Mouse (Mus musculus) megakaryocyte, adult 5-6 weeks (primary cell): ENCODE results near the gene Maml2. TPM values are rescaled to one million over a fixed set of nuclear protein-coding genes. Genes with fewer than 3 reads are reported as not detected.

ENCODE experiments used
- ATAC-seq: 2 replicates; pipeline ENCODE4 v1.8.0; 2016; ENCODE audit warnings: mild to moderate bottlenecking, inconsistent platforms; ENCODE audit not compliant: poor library complexity, severe bottlenecking
- total RNA-seq, 2 experiments: library from RNA; stranded (forward) in 1 of 2; stranded (reverse) in 1 of 2; fragments of 153-499, 151-499 nt in 1 of 2; fragments of 221-1000, 200-1000 nt in 1 of 2; gene quantifications; 2 replicates each; pipeline versions ENCODE4 v1.2.3 to v1.2.4; 2015 to 2017

Maml2 gene
- total RNA-seq, 2 experiments from 2014 or later, result 0.62 to 2.0 TPM

GRCm38 (mm10) chr9:13491854-13492620, 194.3 kb downstream of the Maml2 start:
- no peak for ATAC-seq

- peak; percentile 56 for ATAC-seq
Observed at GRCm38 (mm10) chr9:13492807-13493206, 195.1 kb downstream of the Maml2 start.

- ATAC-seq, result no peak
Observed at GRCm38 (mm10) chr9:13493746-13494145, 196.0 kb downstream of the Maml2 start.

- ATAC-seq, result no peak
Observed at GRCm38 (mm10) chr9:13495530-13495929, 197.8 kb downstream of the Maml2 start.

GRCm38 (mm10) chr9:13497016-13497415, 199.3 kb downstream of the Maml2 start:
- no peak for ATAC-seq

- no peak for ATAC-seq
Observed at GRCm38 (mm10) chr9:13497690-13498333, 200.1 kb downstream of the Maml2 start.

GRCm38 (mm10) chr9:13500045-13500444, 202.3 kb downstream of the Maml2 start:
- no peak for ATAC-seq

GRCm38 (mm10) chr9:13505024-13505423, 207.3 kb downstream of the Maml2 start:
- ATAC-seq, result no peak

- ATAC-seq, result no peak
Observed at GRCm38 (mm10) chr9:13506956-13507821, 209.4 kb downstream of the Maml2 start.

GRCm38 (mm10) chr9:13507822-13508188, 210.0 kb downstream of the Maml2 start:
- no peak for ATAC-seq

GRCm38 (mm10) chr9:13509751-13510150, 212.0 kb downstream of the Maml2 start:
- ATAC-seq, result no peak

- ATAC-seq, result no peak
Observed at GRCm38 (mm10) chr9:13510621-13511369, 213.0 kb downstream of the Maml2 start.

- ATAC-seq, result no peak
Observed at GRCm38 (mm10) chr9:13513135-13513534, 215.4 kb downstream of the Maml2 start.

GRCm38 (mm10) chr9:13514435-13514834, 216.7 kb downstream of the Maml2 start:
- ATAC-seq, result no peak

- no peak for ATAC-seq
Observed at GRCm38 (mm10) chr9:13515976-13516375, 218.2 kb downstream of the Maml2 start.

- no peak for ATAC-seq
Observed at GRCm38 (mm10) chr9:13518031-13518430, 220.3 kb downstream of the Maml2 start.

- no peak for ATAC-seq
Observed at GRCm38 (mm10) chr9:13518441-13518971, 220.7 kb downstream of the Maml2 start.

GRCm38 (mm10) chr9:13522061-13522820, 224.5 kb downstream of the Maml2 start:
- no peak for ATAC-seq

- peak; percentile 45; the same call in 1 of the 2 replicates for ATAC-seq
Observed at GRCm38 (mm10) chr9:13523046-13523445, 225.3 kb downstream of the Maml2 start.

GRCm38 (mm10) chr9:13525075-13525474, 227.3 kb downstream of the Maml2 start:
- no peak for ATAC-seq
